24 mouse cellular contexts compared by ENCODE assay signal in genomic region chr14:102701108-102701507, GRCm38 (mm10).
"Had no signal": no experiment of that assay in that cellular context is flagged by ENCODE, and none has a peak within 500 bp of the region (broad histone marks: within the 10 kb centered on the region; RNA-seq: fewer than 3 reads in every experiment).

No protein-coding gene starts in this region.

- H3K36me3 ChIP-seq: heart, embryonic 10.5 days; heart, embryonic 12.5 days; hindbrain, embryonic 13.5 days; hindbrain, embryonic 15.5 days; intestine, embryonic 15.5 days; limb, embryonic 12.5 days; liver, embryonic 13.5 days; liver, embryonic 15.5 days had no signal

- H3K4me3 ChIP-seq: heart, embryonic 10.5 days; heart, embryonic 12.5 days; hindbrain, embryonic 13.5 days; hindbrain, embryonic 15.5 days; intestine, embryonic 15.5 days; layer of hippocampus, adult 2 months; limb, embryonic 12.5 days; liver, embryonic 13.5 days; liver, embryonic 15.5 days had no signal

- ATAC-seq: inflammation-experienced regulatory T-cells, adult 6 months; intestine, embryonic 15.5 days; liver, postnatal 0 days had no signal

- H3K4me1 ChIP-seq: heart, embryonic 10.5 days; heart, embryonic 12.5 days; intestine, embryonic 15.5 days; liver, embryonic 13.5 days; liver, embryonic 15.5 days had no signal

- H3K27ac ChIP-seq: heart, embryonic 10.5 days; hindbrain, embryonic 13.5 days; hindbrain, embryonic 15.5 days; intestine, embryonic 15.5 days; layer of hippocampus, adult 2 months; limb, embryonic 12.5 days; liver, embryonic 13.5 days; liver, embryonic 15.5 days had no signal

- H3K9ac ChIP-seq: heart, embryonic 12.5 days; hindbrain, embryonic 13.5 days; hindbrain, embryonic 15.5 days; intestine, embryonic 15.5 days; limb, embryonic 12.5 days; liver, embryonic 13.5 days; liver, embryonic 15.5 days; liver, postnatal 0 days had no signal

- H3K4me2 ChIP-seq: heart, embryonic 12.5 days; hindbrain, embryonic 13.5 days; hindbrain, embryonic 15.5 days; intestine, embryonic 15.5 days; limb, embryonic 12.5 days; liver, embryonic 11.5 days; liver, embryonic 13.5 days; liver, embryonic 15.5 days had no signal

- H3K27me3 ChIP-seq: heart, embryonic 12.5 days; hindbrain, embryonic 13.5 days; hindbrain, embryonic 15.5 days; intestine, embryonic 15.5 days; limb, embryonic 12.5 days; liver, embryonic 13.5 days; liver, embryonic 15.5 days had no signal

- H3K9me3 ChIP-seq: heart, embryonic 10.5 days; heart, embryonic 12.5 days; hindbrain, embryonic 13.5 days; hindbrain, embryonic 15.5 days; intestine, embryonic 15.5 days; limb, embryonic 12.5 days; liver, embryonic 13.5 days; liver, embryonic 15.5 days had no signal

- DNase-seq: gastrocnemius, postnatal 14 days; gastrocnemius, postnatal 36 days; heart, adult 18-20 months; heart, postnatal 10 days; heart, postnatal 4 days; kidney, adult 11 months; kidney, adult 2 months; kidney, postnatal 10 days; kidney, postnatal 25 days; kidney, postnatal 4 days; layer of hippocampus, postnatal 36 days; liver; liver, embryonic 13.5 days; liver, postnatal 0 days had no signal
